Mouse (Mus musculus): Measurements from ENCODE around the gene Lefty1. TPM values are rescaled to one million over a fixed set of nuclear protein-coding genes. Genes with fewer than 3 reads are reported as not detected.

The Lefty1 gene
- polyA plus RNA-seq, 1 experiment, result 1.5 TPM

- H3K4me1 ChIP-seq (ENCODE audit: control insufficient read depth, insufficient read depth, low read length), result peaks cover 14% of the 10 kb centered on the region
- no peaks in the 10 kb centered on the region for H3K27me3 ChIP-seq (ENCODE audit: control insufficient read depth, insufficient read depth, low read length)
- no peaks in the 10 kb centered on the region for H3K36me3 ChIP-seq (ENCODE audit: control insufficient read depth, insufficient read depth, low read length)
- H3K27ac ChIP-seq (ENCODE audit: control insufficient read depth, insufficient read depth, low read depth, low read length), result no peak overlapping the region
- TF ChIP-seq POLR2A (IDR thresholded peaks at IDR 0.05; ENCODE audit: control insufficient read depth, low read depth, low read length) (no peak), CTCF (IDR thresholded peaks at IDR 0.05; ENCODE audit: control insufficient read depth, insufficient read depth, insufficient replicate concordance, low read depth, low read length) (no peak)
- no peak overlapping the region for H3K4me3 ChIP-seq (ENCODE audit: control insufficient read depth, low read depth, low read length)
These were observed 31.9 kb upstream of the Lefty1 start for GRCm38 (mm10) chr1:180902915-180903314.

DNA sequence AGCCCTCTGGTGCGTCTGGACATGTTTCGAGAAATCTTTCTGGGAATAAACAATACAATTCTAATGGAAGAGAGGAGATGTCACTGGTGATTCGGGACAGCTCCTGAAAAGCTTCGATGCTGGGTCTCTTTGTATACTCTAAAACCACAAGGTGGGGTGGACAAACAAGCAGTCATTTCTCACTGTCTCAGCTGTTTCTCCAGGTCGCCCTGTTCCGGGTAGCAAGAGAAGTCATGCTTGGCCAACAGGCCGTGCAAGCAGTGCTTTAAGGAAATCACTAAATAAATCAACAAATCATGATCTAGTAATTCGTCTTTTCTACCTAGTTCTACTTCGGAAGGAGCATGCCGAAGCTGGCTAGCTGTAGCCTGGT lies 31.2 kb upstream of the Lefty1 start:
- H3K27ac ChIP-seq (ENCODE audit: control insufficient read depth, insufficient read depth, low read depth, low read length), result peak overlapping the region; percentile 79
- H3K4me3 ChIP-seq (ENCODE audit: control insufficient read depth, low read depth, low read length), result peak overlapping the region; percentile 89
- H3K27me3 ChIP-seq (ENCODE audit: control insufficient read depth, insufficient read depth, low read length), result no peaks in the 10 kb centered on the region
- no peak for TF ChIP-seq POLR2A (IDR thresholded peaks at IDR 0.05; ENCODE audit: control insufficient read depth, low read depth, low read length)
- TF ChIP-seq CTCF (IDR thresholded peaks at IDR 0.05; ENCODE audit: control insufficient read depth, insufficient read depth, insufficient replicate concordance, low read depth, low read length), result no peak
- no peaks in the 10 kb centered on the region for H3K36me3 ChIP-seq (ENCODE audit: control insufficient read depth, insufficient read depth, low read length)
- peaks cover 14% of the 10 kb centered on the region for H3K4me1 ChIP-seq (ENCODE audit: control insufficient read depth, insufficient read depth, low read length)

DNA sequence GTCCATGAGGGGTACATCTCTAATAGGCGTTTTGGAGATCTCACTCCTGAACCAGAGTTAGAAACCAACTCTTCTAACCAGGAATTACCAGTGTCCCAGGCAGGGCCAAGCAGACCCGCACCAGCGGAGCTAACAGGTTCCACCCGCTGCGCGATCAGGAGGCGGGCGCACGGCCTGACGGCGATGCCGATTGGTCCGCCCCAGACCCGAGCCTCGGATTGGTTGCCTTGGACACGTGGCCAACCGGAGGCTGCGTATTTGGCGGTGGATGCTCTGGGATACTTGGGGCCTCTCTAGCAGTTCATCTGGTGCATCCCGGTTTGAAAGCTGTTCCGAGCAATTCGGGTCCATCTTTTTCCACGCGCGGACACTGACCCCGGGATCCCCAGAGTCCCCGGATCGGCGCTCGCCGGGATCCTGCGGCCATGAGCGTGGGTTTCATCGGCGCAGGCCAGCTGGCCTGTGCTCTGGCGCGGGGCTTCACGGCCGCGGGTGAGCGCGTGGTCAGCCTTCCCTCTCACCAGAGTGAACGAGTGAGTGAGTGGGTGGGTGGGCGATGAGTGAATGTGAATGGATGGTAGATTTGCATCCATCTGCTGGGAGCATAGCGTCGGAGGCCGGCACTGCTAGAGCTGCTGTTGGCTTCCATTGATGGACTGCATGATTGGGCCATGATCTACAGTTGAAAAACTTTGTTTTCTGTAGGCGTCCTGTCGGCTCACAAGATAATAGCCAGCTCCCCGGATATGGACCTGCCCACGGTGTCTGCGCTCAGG lies 30.6 kb upstream of the Lefty1 start, which contains the start of gene Pycr2:
Gene Pycr2, plus strand, starts transcription at position 255 of the 776 bp plus-strand sequence.
- Histone ChIP-seq H3K4me3 (ENCODE audit: control insufficient read depth, low read depth, low read length) (peak within 1 kb of the TSS; percentile 89), H3K4me1 (ENCODE audit: control insufficient read depth, insufficient read depth, low read length) (peaks cover 14% of the 10 kb centered on the region), H3K36me3 (ENCODE audit: control insufficient read depth, insufficient read depth, low read length) (no peaks in the 10 kb centered on the region), H3K27ac (ENCODE audit: control insufficient read depth, insufficient read depth, low read depth, low read length) (peak within 1 kb of the TSS; percentile 79), H3K27me3 (ENCODE audit: control insufficient read depth, insufficient read depth, low read length) (no peaks in the 10 kb centered on the region)
- TF ChIP-seq POLR2A (IDR thresholded peaks at IDR 0.05; ENCODE audit: control insufficient read depth, low read depth, low read length) (peak; percentile 73; the same call in 1 of the 2 replicates), CTCF (IDR thresholded peaks at IDR 0.05; ENCODE audit: control insufficient read depth, insufficient read depth, insufficient replicate concordance, low read depth, low read length) (peak; percentile 9; the same call in 1 of the 2 replicates)

DNA sequence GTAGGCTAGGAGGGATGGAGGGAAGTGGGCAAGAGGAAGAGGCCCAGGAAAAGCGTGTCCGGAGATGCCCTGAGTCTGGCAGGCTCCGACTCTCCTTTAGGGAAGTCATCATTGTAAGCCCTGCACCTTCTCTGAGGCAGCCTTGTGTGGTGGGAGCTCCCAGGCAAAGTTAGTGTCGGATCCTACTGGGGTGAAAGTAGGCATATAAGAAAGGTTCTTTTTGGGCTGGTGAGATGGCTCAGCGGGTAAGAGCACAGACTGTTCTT lies 30.1 kb upstream of the Lefty1 start:
- Histone ChIP-seq H3K27ac (ENCODE audit: control insufficient read depth, insufficient read depth, low read depth, low read length) (peak overlapping the region; percentile 59; the same call in 1 of the 2 replicates), H3K4me1 (ENCODE audit: control insufficient read depth, insufficient read depth, low read length) (peaks cover 14% of the 10 kb centered on the region), H3K27me3 (ENCODE audit: control insufficient read depth, insufficient read depth, low read length) (no peaks in the 10 kb centered on the region), H3K36me3 (ENCODE audit: control insufficient read depth, insufficient read depth, low read length) (no peaks in the 10 kb centered on the region), H3K4me3 (ENCODE audit: control insufficient read depth, low read depth, low read length) (peak overlapping the region; percentile 89)
- TF ChIP-seq CTCF (IDR thresholded peaks at IDR 0.05; ENCODE audit: control insufficient read depth, insufficient read depth, insufficient replicate concordance, low read depth, low read length), result no peak
- TF ChIP-seq POLR2A (IDR thresholded peaks at IDR 0.05; ENCODE audit: control insufficient read depth, low read depth, low read length), result no peak

DNA sequence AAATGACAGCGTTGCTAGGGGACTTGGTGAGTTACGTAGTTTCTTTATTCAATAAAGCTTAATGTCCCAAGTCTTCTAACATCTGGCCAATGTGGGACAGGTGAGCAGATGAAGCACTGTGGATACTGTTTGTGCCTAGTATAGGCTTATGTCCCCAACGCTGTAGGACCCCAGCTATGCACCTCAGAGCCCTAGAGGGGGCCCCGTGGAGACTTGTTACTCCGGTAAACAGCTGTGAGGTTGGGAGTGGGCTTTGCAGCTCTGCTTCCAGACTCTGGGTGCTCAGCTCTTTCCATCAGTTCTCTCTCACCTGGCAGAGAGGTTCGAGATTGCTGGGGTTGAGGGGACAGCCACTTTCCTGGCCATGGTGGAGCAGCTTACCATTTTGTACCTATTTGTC lies 29.5 kb upstream of the Lefty1 start:
- no peaks in the 10 kb centered on the region for H3K27me3 ChIP-seq (ENCODE audit: control insufficient read depth, insufficient read depth, low read length)
- TF ChIP-seq CTCF (IDR thresholded peaks at IDR 0.05; ENCODE audit: control insufficient read depth, insufficient read depth, insufficient replicate concordance, low read depth, low read length) (no peak), POLR2A (IDR thresholded peaks at IDR 0.05; ENCODE audit: control insufficient read depth, low read depth, low read length) (no peak)
- no peak overlapping the region for H3K27ac ChIP-seq (ENCODE audit: control insufficient read depth, insufficient read depth, low read depth, low read length)
- no peak overlapping the region for H3K4me3 ChIP-seq (ENCODE audit: control insufficient read depth, low read depth, low read length)
- H3K4me1 ChIP-seq (ENCODE audit: control insufficient read depth, insufficient read depth, low read length), result peaks cover 14% of the 10 kb centered on the region
- H3K36me3 ChIP-seq (ENCODE audit: control insufficient read depth, insufficient read depth, low read length), result no peaks in the 10 kb centered on the region

DNA sequence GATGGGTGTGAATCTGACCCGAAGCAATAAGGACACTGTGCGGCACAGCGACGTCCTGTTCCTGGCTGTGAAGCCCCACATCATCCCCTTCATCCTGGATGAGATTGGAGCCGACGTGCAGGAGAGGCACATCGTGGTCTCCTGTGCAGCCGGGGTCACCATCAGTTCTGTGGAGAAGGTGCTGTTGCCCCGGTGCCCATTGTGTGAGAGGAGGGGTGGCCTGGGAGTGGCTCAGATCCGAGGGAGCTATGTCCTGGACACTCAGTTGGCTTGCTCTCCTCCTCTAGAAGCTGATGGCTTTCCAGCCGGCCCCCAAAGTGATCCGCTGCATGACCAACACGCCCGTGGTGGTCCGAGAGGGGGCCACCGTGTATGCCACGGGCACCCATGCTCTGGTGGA lies 28.9 kb upstream of the Lefty1 start:
- no peak for TF ChIP-seq POLR2A (IDR thresholded peaks at IDR 0.05; ENCODE audit: control insufficient read depth, low read depth, low read length)
- TF ChIP-seq CTCF (IDR thresholded peaks at IDR 0.05; ENCODE audit: control insufficient read depth, insufficient read depth, insufficient replicate concordance, low read depth, low read length), result no peak
- no peak overlapping the region for H3K27ac ChIP-seq (ENCODE audit: control insufficient read depth, insufficient read depth, low read depth, low read length)
- peaks cover 14% of the 10 kb centered on the region for H3K4me1 ChIP-seq (ENCODE audit: control insufficient read depth, insufficient read depth, low read length)
- H3K27me3 ChIP-seq (ENCODE audit: control insufficient read depth, insufficient read depth, low read length), result no peaks in the 10 kb centered on the region
- H3K4me3 ChIP-seq (ENCODE audit: control insufficient read depth, low read depth, low read length), result no peak overlapping the region
- no peaks in the 10 kb centered on the region for H3K36me3 ChIP-seq (ENCODE audit: control insufficient read depth, insufficient read depth, low read length)

GRCm38 (mm10) chr1:180906461-180907147 lies 28.2 kb upstream of the Lefty1 start:
- Histone ChIP-seq H3K4me3 (ENCODE audit: control insufficient read depth, low read depth, low read length) (no peak overlapping the region), H3K27ac (ENCODE audit: control insufficient read depth, insufficient read depth, low read depth, low read length) (no peak overlapping the region), H3K4me1 (ENCODE audit: control insufficient read depth, insufficient read depth, low read length) (peaks cover 14% of the 10 kb centered on the region), H3K36me3 (ENCODE audit: control insufficient read depth, insufficient read depth, low read length) (no peaks in the 10 kb centered on the region), H3K27me3 (ENCODE audit: control insufficient read depth, insufficient read depth, low read length) (no peaks in the 10 kb centered on the region)
- no peak for TF ChIP-seq CTCF (IDR thresholded peaks at IDR 0.05; ENCODE audit: control insufficient read depth, insufficient read depth, insufficient replicate concordance, low read depth, low read length)
- no peak for TF ChIP-seq POLR2A (IDR thresholded peaks at IDR 0.05; ENCODE audit: control insufficient read depth, low read depth, low read length)
